Mouse (Mus musculus): ENCODE measurements around the gene Dmrt3. TPM values are rescaled to one million over a fixed set of nuclear protein-coding genes. Genes with fewer than 3 reads are reported as not detected.

Dmrt3 gene
- polyA plus RNA-seq, 1 experiment from 2014 or later: not detected

- Histone ChIP-seq H3K79me2 (ENCODE audit: inconsistent target) (no peaks in the 10 kb centered on the region), H3K4me3 (ENCODE audit: inconsistent target) (no peak overlapping the region), H3K27ac (no peak overlapping the region), H3K36me3 (ENCODE audit: inconsistent target) (no peaks in the 10 kb centered on the region)
- 3% methylated on average over 42 of the region's 42 CpGs for WGBS (ENCODE audit: missing documents)
Measured at GRCm38 (mm10) chr19:25611116-25611515, 1.0 kb downstream of the Dmrt3 start.

GRCm38 (mm10) chr19:25611876-25612805 is 2.0 kb downstream of the Dmrt3 start:
- Histone ChIP-seq H3K27ac (no peak overlapping the region), H3K79me2 (ENCODE audit: inconsistent target) (no peaks in the 10 kb centered on the region), H3K4me3 (ENCODE audit: inconsistent target) (no peak overlapping the region), H3K36me3 (ENCODE audit: inconsistent target) (no peaks in the 10 kb centered on the region)
- 5% methylated on average over 16 of the region's 16 CpGs for WGBS (ENCODE audit: missing documents)

DNA sequence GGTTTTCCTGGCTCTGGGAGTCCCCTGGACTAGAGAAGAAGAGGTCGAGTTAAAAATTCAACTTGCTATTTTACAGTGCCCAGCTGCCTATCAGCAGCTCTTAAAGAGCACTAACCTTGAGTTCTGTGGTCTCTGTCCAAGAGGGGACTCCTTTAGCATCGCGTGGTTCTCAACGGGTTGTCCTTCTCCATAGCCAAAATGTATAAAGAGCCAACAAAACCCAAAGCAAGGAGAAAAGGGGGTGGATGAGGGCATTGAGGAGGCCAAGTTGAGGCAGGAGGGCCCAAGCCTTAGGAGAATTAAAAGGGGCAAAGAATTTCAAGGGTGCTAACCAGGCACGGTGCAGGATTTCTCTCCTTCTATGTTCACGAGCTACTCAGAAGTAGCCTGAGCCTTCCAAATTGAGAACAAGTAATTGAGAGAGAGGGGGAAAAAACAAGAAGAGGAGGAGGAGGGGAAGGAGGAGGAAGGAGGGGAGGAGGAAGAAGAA is 2.8 kb downstream of the Dmrt3 start:
- Histone ChIP-seq H3K27ac (no peak overlapping the region), H3K79me2 (ENCODE audit: inconsistent target) (no peaks in the 10 kb centered on the region), H3K36me3 (ENCODE audit: inconsistent target) (no peaks in the 10 kb centered on the region), H3K4me3 (ENCODE audit: inconsistent target) (no peak overlapping the region)
- 14% methylated on average over 5 of the region's 6 CpGs for WGBS (ENCODE audit: missing documents)

- Histone ChIP-seq H3K79me2 (ENCODE audit: inconsistent target) (no peaks in the 10 kb centered on the region), H3K36me3 (ENCODE audit: inconsistent target) (no peaks in the 10 kb centered on the region), H3K27ac (no peak overlapping the region), H3K4me3 (ENCODE audit: inconsistent target) (no peak overlapping the region)
- 19% methylated on average over 13 of the region's 13 CpGs for WGBS (ENCODE audit: missing documents)
Measured at GRCm38 (mm10) chr19:25613476-25614300, 3.6 kb downstream of the Dmrt3 start.

- no peak overlapping the region for H3K27ac ChIP-seq
- H3K79me2 ChIP-seq (ENCODE audit: inconsistent target): no peaks in the 10 kb centered on the region
- H3K4me3 ChIP-seq (ENCODE audit: inconsistent target): no peak overlapping the region
- WGBS (ENCODE audit: missing documents): 24% methylated on average over 6 of the region's 6 CpGs
- no peaks in the 10 kb centered on the region for H3K36me3 ChIP-seq (ENCODE audit: inconsistent target)
Measured at GRCm38 (mm10) chr19:25615889-25616288, 5.8 kb downstream of the Dmrt3 start.

DNA sequence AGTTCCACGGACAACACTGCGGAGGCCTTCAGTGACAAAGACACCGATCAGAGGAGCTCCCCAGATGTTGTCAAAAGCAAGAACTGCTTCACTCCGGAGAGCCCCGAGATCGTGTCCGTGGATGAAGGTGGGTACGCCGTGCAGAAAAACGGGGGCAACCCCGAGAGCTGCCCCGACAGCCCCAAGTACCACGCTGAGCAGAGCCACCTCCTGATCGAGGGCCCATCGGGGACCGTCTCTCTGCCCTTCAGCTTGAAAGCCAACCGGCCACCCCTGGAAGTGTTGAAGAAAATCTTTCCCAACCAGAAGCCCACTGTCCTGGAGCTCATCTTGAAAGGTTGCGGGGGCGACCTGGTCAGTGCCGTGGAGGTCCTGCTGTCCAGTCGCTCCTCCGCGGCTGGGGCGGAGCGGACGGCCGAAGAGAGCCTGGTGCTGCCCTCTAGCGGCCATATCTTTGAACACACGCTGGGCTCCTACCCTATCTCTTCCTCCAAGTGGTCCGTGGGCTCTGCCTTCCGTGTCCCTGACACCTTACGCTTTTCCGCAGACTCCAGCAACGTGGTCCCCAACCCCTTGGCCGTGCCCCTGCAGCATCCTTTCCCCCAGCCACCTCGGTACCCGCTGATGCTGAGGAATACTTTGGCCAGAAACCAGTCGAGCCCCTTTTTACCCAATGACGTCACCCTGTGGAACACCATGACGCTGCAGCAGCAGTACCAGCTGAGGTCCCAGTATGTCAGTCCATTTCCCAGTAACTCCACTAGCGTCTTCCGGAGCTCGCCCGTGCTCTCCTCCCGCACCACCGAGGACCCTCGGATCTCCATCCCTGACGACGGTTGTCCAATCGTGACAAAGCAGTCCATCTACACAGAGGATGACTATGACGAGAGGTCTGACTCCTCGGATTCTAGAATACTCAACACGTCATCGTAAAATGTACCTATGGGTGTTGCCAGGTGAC is 12.5 kb downstream of the Dmrt3 start:
- H3K4me3 ChIP-seq (ENCODE audit: inconsistent target): no peak overlapping the region
- no peaks in the 10 kb centered on the region for H3K36me3 ChIP-seq (ENCODE audit: inconsistent target)
- H3K79me2 ChIP-seq (ENCODE audit: inconsistent target): no peaks in the 10 kb centered on the region
- WGBS (ENCODE audit: missing documents): 26% methylated on average over 54 of the region's 54 CpGs
- no peak overlapping the region for H3K27ac ChIP-seq

- Histone ChIP-seq H3K36me3 (ENCODE audit: inconsistent target) (no peaks in the 10 kb centered on the region), H3K27ac (no peak overlapping the region), H3K4me3 (ENCODE audit: inconsistent target) (no peak overlapping the region), H3K79me2 (ENCODE audit: inconsistent target) (no peaks in the 10 kb centered on the region)
- 18% methylated on average over 9 of the region's 9 CpGs for WGBS (ENCODE audit: missing documents)
Measured at GRCm38 (mm10) chr19:25628490-25628889, 18.4 kb downstream of the Dmrt3 start.

DNA sequence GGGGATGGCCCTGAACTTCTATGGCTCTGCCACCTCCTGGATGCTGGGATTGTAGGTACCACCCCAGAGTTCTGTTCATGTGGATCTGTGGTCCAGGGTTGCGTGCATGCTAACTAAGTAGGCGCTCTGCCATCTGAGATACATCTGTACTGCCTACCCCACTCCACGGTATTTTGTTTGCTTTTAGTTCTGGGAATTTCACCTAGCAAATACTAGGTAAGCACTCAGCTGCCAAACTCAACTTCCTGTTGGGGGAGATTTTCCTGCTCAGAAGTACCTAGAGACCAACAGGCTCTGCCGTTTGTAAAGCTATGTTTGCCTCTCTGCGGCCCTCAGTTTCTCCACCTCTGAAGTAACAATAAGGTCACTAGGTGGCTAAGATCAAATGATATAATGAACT is 25.0 kb downstream of the Dmrt3 start:
- no peak overlapping the region for H3K4me3 ChIP-seq (ENCODE audit: inconsistent target)
- H3K27ac ChIP-seq: no peak overlapping the region
- 71% methylated on average over 5 of the region's 5 CpGs for WGBS (ENCODE audit: missing documents)
- H3K79me2 ChIP-seq (ENCODE audit: inconsistent target): no peaks in the 10 kb centered on the region
- H3K36me3 ChIP-seq (ENCODE audit: inconsistent target): no peaks in the 10 kb centered on the region

GRCm38 (mm10) chr19:25635622-25636244 is 25.6 kb downstream of the Dmrt3 start:
- Histone ChIP-seq H3K79me2 (ENCODE audit: inconsistent target) (no peaks in the 10 kb centered on the region), H3K4me3 (ENCODE audit: inconsistent target) (no peak overlapping the region), H3K36me3 (ENCODE audit: inconsistent target) (no peaks in the 10 kb centered on the region), H3K27ac (no peak overlapping the region)
- 20% methylated on average over 22 of the region's 22 CpGs for WGBS (ENCODE audit: missing documents)

GRCm38 (mm10) chr19:25638766-25639361 is 28.8 kb downstream of the Dmrt3 start:
- 78% methylated on average over 11 of the region's 11 CpGs for WGBS (ENCODE audit: missing documents)
- Histone ChIP-seq H3K27ac (no peak overlapping the region), H3K79me2 (ENCODE audit: inconsistent target) (no peaks in the 10 kb centered on the region)

GRCm38 (mm10) chr19:25641786-25642185 is 31.7 kb downstream of the Dmrt3 start:
- H3K36me3 ChIP-seq (ENCODE audit: inconsistent target): no peaks in the 10 kb centered on the region
- H3K4me3 ChIP-seq (ENCODE audit: inconsistent target): no peak overlapping the region
- H3K79me2 ChIP-seq (ENCODE audit: inconsistent target): no peaks in the 10 kb centered on the region
- 94% methylated on average over 6 of the region's 6 CpGs for WGBS (ENCODE audit: missing documents)
- H3K27ac ChIP-seq: no peak overlapping the region

More at GRCm38 (mm10) chr19:25638766-25639361, 28.8 kb downstream of the Dmrt3 start:
- H3K36me3 ChIP-seq (ENCODE audit: inconsistent target): no peaks in the 10 kb centered on the region
- H3K4me3 ChIP-seq (ENCODE audit: inconsistent target): no peak overlapping the region

DNA sequence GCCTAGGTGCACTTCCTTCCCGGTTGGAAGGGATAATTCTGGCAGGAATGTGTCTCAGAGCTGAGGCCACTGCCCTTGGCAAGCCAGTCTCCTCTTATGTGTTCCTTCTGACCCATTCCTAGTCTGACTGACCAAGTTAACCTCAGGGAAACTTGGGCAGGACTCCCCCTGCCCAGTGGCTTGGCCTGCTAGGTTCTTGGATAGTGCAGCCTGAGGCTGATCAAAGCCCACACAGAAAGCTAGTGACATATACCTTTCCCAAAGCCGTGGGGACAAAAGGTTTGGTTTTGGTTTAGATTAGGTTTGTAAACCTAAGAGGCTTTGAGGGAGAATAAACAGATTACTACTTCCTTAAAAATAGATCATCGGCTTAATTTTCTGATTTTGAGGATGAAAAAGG is 37.0 kb downstream of the Dmrt3 start:
- Histone ChIP-seq H3K4me3 (ENCODE audit: inconsistent target) (no peak overlapping the region), H3K79me2 (ENCODE audit: inconsistent target) (no peaks in the 10 kb centered on the region), H3K36me3 (ENCODE audit: inconsistent target) (no peaks in the 10 kb centered on the region), H3K27ac (no peak overlapping the region)
- WGBS (ENCODE audit: missing documents): 61% methylated on average over 3 of the region's 3 CpGs

DNA sequence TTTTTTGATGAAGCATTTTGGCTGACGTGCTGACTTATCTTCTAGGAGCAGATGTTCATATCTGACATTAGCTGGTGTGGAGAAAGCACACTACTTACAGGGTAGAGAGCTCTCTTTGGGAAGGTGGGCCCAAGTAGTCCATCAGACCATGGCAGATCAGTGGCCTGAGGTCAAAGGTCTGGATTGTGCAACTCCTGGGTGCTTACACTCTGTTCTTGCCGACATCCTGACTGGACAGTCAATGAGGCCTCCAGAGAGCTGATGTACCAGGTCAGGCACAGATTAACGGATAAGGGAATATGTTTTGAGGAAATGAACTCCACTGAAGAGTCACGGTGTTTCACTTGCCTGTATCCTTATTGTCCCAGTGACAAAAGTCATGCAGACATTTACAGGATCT is 38.6 kb downstream of the Dmrt3 start:
- no peaks in the 10 kb centered on the region for H3K36me3 ChIP-seq (ENCODE audit: inconsistent target)
- 81% methylated on average over 4 of the region's 4 CpGs for WGBS (ENCODE audit: missing documents)
- no peaks in the 10 kb centered on the region for H3K79me2 ChIP-seq (ENCODE audit: inconsistent target)
- H3K4me3 ChIP-seq (ENCODE audit: inconsistent target): no peak overlapping the region
- H3K27ac ChIP-seq: no peak overlapping the region
